Mouse (Mus musculus): ENCODE data around the gene Tamm41.

The Tamm41 gene

GRCm38 (mm10) chr6:115037103-115038094, at the start of gene Tamm41:
Gene Tamm41 (minus strand): TSS chr6:115037876.
- DNase-seq, result peak; percentile 70 to 71

- no peak for DNase-seq
Measured at GRCm38 (mm10) chr6:115085274-115085841, 47.7 kb upstream of the Tamm41 start.

DNA sequence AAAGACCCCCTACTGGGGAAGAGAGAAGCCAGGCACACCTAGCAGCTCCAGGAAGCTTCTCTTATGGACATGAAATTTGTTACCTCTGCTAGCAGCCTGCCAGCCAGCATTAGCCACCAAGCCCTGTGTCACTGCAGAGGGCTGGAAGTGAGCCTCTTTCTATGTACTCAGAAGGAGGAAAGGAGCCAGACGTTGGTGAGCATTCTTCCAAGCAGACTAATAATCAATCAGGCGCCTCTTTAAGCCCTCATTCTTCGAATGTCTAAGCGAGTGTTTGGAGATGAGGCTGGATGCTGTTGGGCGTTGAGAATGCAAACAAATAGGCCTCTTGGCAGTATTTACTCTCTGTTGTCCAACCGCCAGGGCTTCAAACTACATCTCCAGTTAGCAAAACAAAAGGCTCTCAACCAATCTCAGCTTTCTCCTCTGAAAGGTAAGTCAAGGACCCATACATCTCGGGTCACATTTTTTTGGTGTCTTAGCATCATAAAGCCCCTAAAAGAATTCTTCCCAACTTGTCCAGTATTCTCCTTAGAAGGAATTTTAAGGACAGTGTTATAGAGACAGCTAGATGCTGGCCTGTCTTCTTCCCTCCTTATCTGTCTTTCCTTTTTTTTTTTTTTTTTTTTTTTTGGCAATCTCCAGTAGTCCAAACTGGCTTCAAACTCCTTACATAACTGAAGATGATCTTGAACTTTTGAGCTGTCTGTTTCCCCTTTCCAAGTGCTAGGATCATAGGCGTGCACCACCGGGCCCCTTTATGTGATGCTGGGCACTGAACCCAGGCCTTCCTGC, 39.3 kb upstream of the Tamm41 start:
- no peak for DNase-seq

- no peak for DNase-seq
Measured at GRCm38 (mm10) chr6:115072024-115072423, 34.3 kb upstream of the Tamm41 start.

- peak; percentile 30 to 46 for DNase-seq
Measured at GRCm38 (mm10) chr6:115065411-115066241, 27.9 kb upstream of the Tamm41 start.

DNA sequence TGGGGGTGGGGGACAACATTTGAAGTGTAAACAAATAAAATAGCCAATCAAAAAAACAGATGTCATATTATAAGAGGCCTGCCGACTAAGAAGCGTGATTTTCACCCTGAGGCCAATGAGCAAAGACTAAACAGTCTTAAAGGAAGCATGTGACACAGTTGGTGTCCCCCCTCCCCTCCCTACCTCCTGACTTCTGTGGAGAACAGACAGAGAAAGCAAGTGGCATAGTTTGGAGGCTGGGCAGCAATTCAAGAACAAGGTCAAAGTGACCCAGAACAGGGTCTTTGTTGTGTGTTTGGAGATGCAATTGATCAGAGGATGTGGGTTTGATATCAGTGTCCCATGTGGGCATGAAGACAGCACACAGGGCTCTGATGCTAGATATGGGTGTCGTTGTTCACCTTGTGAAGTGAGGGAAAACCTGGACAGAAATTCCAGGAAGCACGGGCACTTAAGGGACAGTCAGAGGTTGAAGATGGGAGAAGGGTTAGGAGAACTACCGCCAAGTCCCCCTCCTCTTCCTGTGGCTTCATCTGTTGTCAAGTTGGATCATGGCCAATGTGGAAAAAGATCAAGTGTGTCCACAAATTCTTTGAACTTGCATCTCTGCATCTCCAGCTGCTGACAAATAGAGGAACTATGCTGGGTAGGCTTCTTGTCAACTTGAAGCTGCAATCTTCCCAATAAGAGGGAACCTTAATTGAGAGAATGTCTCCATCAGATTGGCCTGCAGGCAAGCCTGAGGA, 25.1 kb upstream of the Tamm41 start:
- DNase-seq, result no peak

DNA sequence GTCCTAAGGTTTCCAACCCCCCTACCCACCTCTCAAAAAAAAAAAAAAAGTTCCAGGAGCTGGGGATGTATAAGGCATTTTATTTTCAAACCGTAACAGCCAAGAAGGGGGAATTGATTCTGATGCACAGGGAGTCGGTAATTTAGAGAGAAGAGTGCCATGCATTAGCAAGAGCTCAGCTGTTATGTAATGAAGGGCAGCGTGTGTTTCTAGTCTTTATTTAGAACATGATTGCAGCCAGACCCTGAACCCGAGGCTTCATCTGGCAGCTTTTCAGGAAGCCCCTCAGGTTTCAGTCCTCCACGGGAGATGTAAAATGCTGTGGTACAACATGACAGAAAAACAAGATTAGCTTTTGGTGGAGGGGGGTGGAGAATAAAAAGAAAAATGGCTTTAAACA, 21.6 kb upstream of the Tamm41 start:
- no peak for DNase-seq

DNA sequence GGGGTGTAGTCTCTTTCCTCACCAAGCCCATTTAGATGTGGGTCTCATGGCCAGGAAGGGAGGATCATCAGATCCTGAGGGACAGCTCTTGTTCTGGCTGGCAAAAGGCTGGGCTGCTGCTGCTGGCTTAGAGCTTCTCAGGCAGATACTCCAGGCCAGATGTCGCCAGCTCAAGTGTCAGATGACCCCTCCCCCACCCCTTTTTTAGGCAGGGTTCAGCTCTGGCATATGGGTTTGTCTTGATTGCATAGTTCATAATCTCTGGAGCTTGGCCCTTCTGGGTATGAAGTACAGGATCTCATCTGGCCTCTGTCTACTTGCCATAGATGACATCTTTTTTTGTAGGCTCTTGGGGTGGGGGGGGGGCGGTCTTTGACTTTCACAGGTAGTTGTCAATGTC, 19.0 kb upstream of the Tamm41 start:
- DNase-seq, result no peak

DNA sequence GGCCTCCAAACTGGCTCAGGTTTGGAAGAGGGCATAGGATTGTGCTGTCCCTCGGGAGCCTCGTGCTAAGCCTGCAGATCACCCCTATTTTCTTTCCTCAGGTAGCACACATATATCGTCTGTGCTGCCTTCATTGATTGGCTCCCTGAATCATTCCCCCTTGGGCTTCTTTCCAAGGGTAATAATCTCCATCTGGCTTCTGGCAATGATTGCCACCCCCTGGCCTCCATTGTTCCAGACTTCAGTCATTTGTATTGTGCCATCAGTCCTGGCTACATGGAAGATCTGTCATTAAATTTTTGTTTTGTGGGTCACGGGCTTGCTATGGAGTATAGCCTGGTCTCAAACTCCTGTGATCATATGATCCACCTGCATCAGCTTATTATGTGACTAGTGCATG, 17.8 kb upstream of the Tamm41 start:
- DNase-seq, result no peak

DNA sequence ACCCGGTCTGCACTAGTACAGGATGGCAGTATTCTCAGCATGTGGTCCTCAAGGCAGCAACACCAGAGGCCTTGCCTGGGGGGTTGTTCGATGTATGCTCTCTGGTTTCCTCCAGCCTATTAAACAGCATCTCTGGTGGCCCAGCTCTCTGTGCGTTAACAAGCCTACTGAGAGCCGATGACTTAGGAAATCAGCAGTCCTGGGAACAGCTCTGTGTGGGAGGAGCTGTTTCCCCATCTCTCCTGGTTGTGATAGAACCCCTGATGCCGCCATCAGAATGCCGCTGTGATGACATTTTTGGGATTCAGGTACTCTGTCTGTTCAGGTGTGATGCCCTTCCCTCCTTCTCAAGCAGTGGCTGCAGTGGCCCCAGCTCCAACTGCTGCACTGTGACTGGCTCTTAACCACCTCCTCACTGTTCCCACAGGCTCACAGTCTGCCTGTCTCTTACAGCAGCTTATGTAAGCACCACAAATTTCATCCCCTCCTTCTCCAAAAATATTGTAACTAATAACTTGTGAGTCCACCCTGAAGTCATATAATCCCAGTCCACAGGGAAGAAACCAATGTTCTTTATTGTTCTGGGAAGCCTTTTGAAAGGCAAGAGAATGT, 14.0 kb upstream of the Tamm41 start:
- no peak for DNase-seq

- no peak for DNase-seq
Measured at GRCm38 (mm10) chr6:115049015-115049414, 11.3 kb upstream of the Tamm41 start.

GRCm38 (mm10) chr6:115047816-115048215, 10.1 kb upstream of the Tamm41 start:
- DNase-seq, result no peak

GRCm38 (mm10) chr6:115046064-115046463, 8.4 kb upstream of the Tamm41 start:
- no peak for DNase-seq

DNA sequence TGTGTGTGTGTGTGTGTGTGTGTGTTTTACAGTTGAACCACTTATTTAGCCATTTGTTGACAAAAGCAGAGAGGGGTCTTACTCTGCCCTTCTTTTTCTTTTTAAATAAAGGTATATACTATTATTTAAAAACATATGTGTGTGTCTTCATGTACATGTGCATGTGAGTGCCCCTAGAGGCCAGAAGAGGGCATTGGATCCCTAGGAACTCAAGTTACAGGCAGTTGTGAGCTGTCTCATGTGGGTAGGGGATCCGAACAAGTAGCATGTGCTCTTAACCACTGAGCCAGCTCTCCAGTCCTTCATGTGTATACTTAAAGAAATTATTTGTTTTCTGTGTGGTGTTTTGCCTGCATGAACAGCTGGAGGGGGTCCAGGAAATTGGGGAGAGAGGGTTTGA, 7.0 kb upstream of the Tamm41 start:
- DNase-seq, result no peak

GRCm38 (mm10) chr6:115043657-115044500, 6.2 kb upstream of the Tamm41 start:
- DNase-seq, result no peak

GRCm38 (mm10) chr6:115042609-115043008, 4.9 kb upstream of the Tamm41 start:
- no peak for DNase-seq

- no peak for DNase-seq
Measured at GRCm38 (mm10) chr6:115033441-115033840, 4.2 kb downstream of the Tamm41 start.

DNA sequence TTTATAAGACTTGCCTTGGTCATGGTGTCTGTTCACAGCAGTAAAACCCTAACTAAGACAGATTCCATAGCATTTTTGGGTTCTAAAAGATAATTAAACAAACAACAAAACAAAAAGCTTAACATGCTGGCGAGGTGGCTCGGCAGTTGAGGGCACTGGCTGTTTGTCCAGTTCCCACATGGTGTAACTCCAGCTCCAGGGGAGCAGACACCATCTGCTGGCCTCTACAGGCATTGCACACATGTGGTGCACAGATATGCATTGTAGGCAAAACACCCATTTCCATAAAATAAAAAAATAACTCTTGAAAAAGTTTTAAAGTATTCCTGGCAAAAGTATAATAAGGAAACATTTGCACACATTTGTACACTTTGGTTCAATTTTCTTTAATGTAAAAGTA, 7.6 kb downstream of the Tamm41 start:
- DNase-seq, result no peak

DNA sequence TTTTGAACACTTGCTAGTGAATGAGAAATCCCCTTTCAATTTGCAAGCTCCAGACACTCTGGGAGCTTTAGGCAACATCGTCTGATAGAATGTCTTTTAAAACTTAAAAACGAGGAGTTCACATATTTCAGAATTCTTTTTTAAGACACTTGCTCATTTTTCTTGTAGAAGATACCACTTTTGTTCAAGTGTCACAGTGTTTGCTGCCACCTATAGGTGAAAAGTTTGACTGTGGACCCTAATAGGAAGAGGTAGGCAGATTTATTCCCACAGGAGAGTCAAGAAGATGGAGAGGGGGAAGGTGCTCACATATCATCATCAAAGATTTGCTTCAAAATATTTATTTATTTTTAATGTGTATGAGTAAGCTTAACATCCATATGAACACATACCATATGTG, 8.4 kb downstream of the Tamm41 start:
- no peak for DNase-seq

DNA sequence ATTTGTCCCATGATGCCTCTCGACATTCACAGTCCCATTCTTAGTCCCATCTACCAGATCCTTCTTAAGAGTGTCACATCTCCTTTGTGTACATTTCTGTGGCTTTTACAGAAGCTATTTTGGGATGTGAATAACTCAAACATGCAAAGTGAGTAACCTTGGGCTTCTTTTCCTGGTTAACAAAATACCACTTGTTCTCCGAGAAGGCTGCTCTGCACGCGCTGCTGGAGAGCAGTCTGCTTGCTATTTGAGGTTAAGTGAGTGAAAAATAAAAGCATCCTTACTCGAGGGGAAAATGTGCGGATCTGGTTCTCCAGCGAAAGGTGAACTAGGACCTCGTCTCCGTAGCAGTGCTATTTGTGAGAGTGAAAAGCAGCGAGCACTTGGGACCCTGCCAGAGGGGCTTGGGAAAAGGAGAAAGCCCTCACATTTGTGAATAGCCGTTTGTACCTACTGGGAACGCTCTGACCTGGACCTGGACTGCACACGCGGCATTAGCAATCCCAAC, 10.1 kb downstream of the Tamm41 start:
- DNase-seq, result no peak
